Mouse (Mus musculus) embryonic facial prominence, embryonic 11.5 days (tissue): ENCODE measurements around the gene Elk4. TPM values are rescaled to one million over a fixed set of nuclear protein-coding genes. Genes with fewer than 3 reads are reported as not detected.

Experiments
- ATAC-seq: fragments of 200-750 bp; cut with Nextera tagmentation; replicated peaks from 2 replicates; pipeline ENCODE4 v1.8.0; 2017; ENCODE audit warnings: low read depth; ENCODE audit not compliant: insufficient number of reproducible peaks, low FRiP score, low TSS enrichment
- DNase-seq: peaks from one replicate; pipeline ENCODE4 v3.0.0-alpha.2; 2015; ENCODE audit warnings: low spot score
- H3K27ac ChIP-seq: fragments of 300-500 bp; sonication (generic); replicated peaks from 2 replicates; pipeline ENCODE4 v1.5.1; 2014; ENCODE audit warnings: mild to moderate bottlenecking, low read depth, low read length, control low read depth
- H3K27me3 ChIP-seq: fragments of 300-500 bp; sonication (generic); 2 replicates; pipeline ENCODE4 v1.6.1; 2014; ENCODE audit warnings: mild to moderate bottlenecking, low read length, moderate library complexity, mixed read lengths; ENCODE audit not compliant: control insufficient read depth, insufficient read depth
- H3K36me3 ChIP-seq: fragments of 300-500 bp; sonication (generic); replicated peaks from 2 replicates; pipeline ENCODE4 v1.6.1; 2014; ENCODE audit warnings: low read depth, mild to moderate bottlenecking, low read length, moderate library complexity, mixed read lengths; ENCODE audit not compliant: control insufficient read depth, insufficient read depth
- H3K4me1 ChIP-seq: fragments of 300-500 bp; sonication (generic); 2 replicates; pipeline ENCODE4 v1.6.1; 2014; ENCODE audit warnings: low read length, mixed read lengths; ENCODE audit not compliant: control insufficient read depth, insufficient read depth
- H3K4me2 ChIP-seq: fragments of 300-500 bp; sonication (generic); 2 replicates; pipeline ENCODE4 v1.6.1; 2014; ENCODE audit warnings: low read depth, mild to moderate bottlenecking, control low read depth, low read length, moderate library complexity
- H3K4me3 ChIP-seq: fragments of 300-500 bp; sonication (generic); 2 replicates; pipeline ENCODE4 v1.5.1; 2014; ENCODE audit warnings: low read depth, low read length, control low read depth
- H3K9ac ChIP-seq: fragments of 300-500 bp; sonication (generic); replicated peaks from 2 replicates; pipeline ENCODE4 v1.6.1; 2014; ENCODE audit warnings: mild to moderate bottlenecking, control low read depth, low read length
- H3K9me3 ChIP-seq: fragments of 300-500 bp; sonication (generic); replicated peaks from 2 replicates; pipeline ENCODE4 v1.6.1; 2016; ENCODE audit warnings: mild to moderate bottlenecking, low read length, inconsistent platforms, mixed read lengths; ENCODE audit not compliant: control insufficient read depth
- WGBS: fragments of 180-500 bp; shearing (Covaris S2); extraction: QIAGEN DNeasy Blood & Tissue Kit; methylation state at CpG from one replicate; pipeline ENCODE4 v1.1.7; 2014; 5-methylcytosine and 5-hydroxymethylcytosine counted together
- polyA plus RNA-seq: library from polyadenylated mRNA; unstranded; fragments of >200 nt; fragmentation: Nextera tagmentation; extraction: Ambion mirVana; gene quantifications from 2 replicates; pipeline ENCODE4 v1.2.1, GENCODE M21; 2014

The Elk4 gene
- polyA plus RNA-seq, 1 experiment from 2014 or later: 19.8 TPM

GRCm38 (mm10) chr1:132027978-132028377, 20.6 kb downstream of the Elk4 start:
- Histone ChIP-seq H3K4me3 (no peak overlapping the region), H3K27ac (no peak overlapping the region), H3K9me3 (no peaks in the 10 kb centered on the region), H3K4me2 (no peak overlapping the region), H3K4me1 (no peaks in the 10 kb centered on the region), H3K36me3 (peaks cover 2% of the 10 kb centered on the region; the same call in 1 of the 2 replicates), H3K9ac (no peak overlapping the region), H3K27me3 (no peaks in the 10 kb centered on the region)
- whole genome bisulfite sequencing: 91% methylated on average over 5 of the region's 5 CpGs
- no peak for ATAC-seq
- DNase-seq: no peak

GRCm38 (mm10) chr1:132028413-132028812, 21.0 kb downstream of the Elk4 start:
- WGBS: 89% methylated on average over 9 of the region's 9 CpGs
- no peaks in the 10 kb centered on the region for H3K4me1 ChIP-seq
- no peaks in the 10 kb centered on the region; the same call in 1 of the 2 replicates for H3K36me3 ChIP-seq
- no peak overlapping the region for H3K4me3 ChIP-seq
- no peaks in the 10 kb centered on the region for H3K9me3 ChIP-seq
- no peak overlapping the region for H3K27ac ChIP-seq
- H3K4me2 ChIP-seq: no peak overlapping the region
- DNase-seq (no peak), ATAC-seq (no peak)
- H3K27me3 ChIP-seq: no peaks in the 10 kb centered on the region
- H3K9ac ChIP-seq: no peak overlapping the region

- H3K27ac ChIP-seq: no peak overlapping the region
- H3K4me1 ChIP-seq: no peaks in the 10 kb centered on the region
- H3K4me2 ChIP-seq: no peak overlapping the region
- no peak overlapping the region for H3K4me3 ChIP-seq
- ATAC-seq (no peak), DNase-seq (no peak)
- H3K9me3 ChIP-seq: no peaks in the 10 kb centered on the region
- WGBS: 74% methylated on average over 2 of the region's 2 CpGs
- no peaks in the 10 kb centered on the region; the same call in 1 of the 2 replicates for H3K36me3 ChIP-seq
- no peak overlapping the region for H3K9ac ChIP-seq
- H3K27me3 ChIP-seq: no peaks in the 10 kb centered on the region
Measured at GRCm38 (mm10) chr1:132030574-132030973, 23.2 kb downstream of the Elk4 start.

- Histone ChIP-seq H3K27me3 (no peaks in the 10 kb centered on the region), H3K4me3 (no peak overlapping the region), H3K4me2 (no peak overlapping the region), H3K36me3 (no peaks in the 10 kb centered on the region; the same call in 1 of the 2 replicates), H3K27ac (no peak overlapping the region), H3K9ac (no peak overlapping the region), H3K9me3 (no peaks in the 10 kb centered on the region), H3K4me1 (no peaks in the 10 kb centered on the region)
- DNase-seq (no peak), ATAC-seq (no peak)
- WGBS: 89% methylated on average over 7 of the region's 7 CpGs
Measured at GRCm38 (mm10) chr1:132032172-132032571, 24.8 kb downstream of the Elk4 start.

- Histone ChIP-seq H3K27me3 (no peaks in the 10 kb centered on the region), H3K4me3 (no peak overlapping the region), H3K36me3 (no peaks in the 10 kb centered on the region), H3K4me2 (no peak overlapping the region), H3K4me1 (no peaks in the 10 kb centered on the region), H3K9ac (no peak overlapping the region), H3K9me3 (no peaks in the 10 kb centered on the region), H3K27ac (no peak overlapping the region)
- WGBS: 78% methylated on average over 3 of the region's 3 CpGs
- ATAC-seq (no peak), DNase-seq (no peak)
Measured at GRCm38 (mm10) chr1:132037746-132038145, 30.3 kb downstream of the Elk4 start.

- H3K36me3 ChIP-seq: no peaks in the 10 kb centered on the region
- no peaks in the 10 kb centered on the region for H3K9me3 ChIP-seq
- no peak overlapping the region for H3K4me2 ChIP-seq
- no peak overlapping the region for H3K9ac ChIP-seq
- ATAC-seq (no peak), DNase-seq (no peak)
- no peak overlapping the region for H3K4me3 ChIP-seq
- no peaks in the 10 kb centered on the region for H3K4me1 ChIP-seq
- 83% methylated on average over 5 of the region's 5 CpGs for WGBS
- no peaks in the 10 kb centered on the region for H3K27me3 ChIP-seq
- no peak overlapping the region for H3K27ac ChIP-seq
Measured at GRCm38 (mm10) chr1:132038753-132039152, 31.3 kb downstream of the Elk4 start.

GRCm38 (mm10) chr1:132040201-132040621, 32.8 kb downstream of the Elk4 start:
- ATAC-seq (no peak), DNase-seq (no peak)
- no peak overlapping the region for H3K27ac ChIP-seq
- no peaks in the 10 kb centered on the region for H3K4me1 ChIP-seq
- H3K36me3 ChIP-seq: no peaks in the 10 kb centered on the region
- WGBS: 63% methylated on average over 9 of the region's 9 CpGs
- H3K27me3 ChIP-seq: no peaks in the 10 kb centered on the region
- H3K4me3 ChIP-seq: no peak overlapping the region
- H3K4me2 ChIP-seq: no peak overlapping the region
- H3K9ac ChIP-seq: no peak overlapping the region
- H3K9me3 ChIP-seq: no peaks in the 10 kb centered on the region

GRCm38 (mm10) chr1:132043759-132044158, 36.4 kb downstream of the Elk4 start:
- Histone ChIP-seq H3K4me3 (no peak overlapping the region), H3K27ac (no peak overlapping the region), H3K9ac (no peak overlapping the region), H3K4me2 (no peak overlapping the region), H3K36me3 (no peaks in the 10 kb centered on the region), H3K4me1 (no peaks in the 10 kb centered on the region), H3K9me3 (no peaks in the 10 kb centered on the region), H3K27me3 (no peaks in the 10 kb centered on the region)
- ATAC-seq (no peak), DNase-seq (no peak)
- WGBS: 69% methylated on average over 4 of the region's 4 CpGs
